Mouse (Mus musculus): ENCODE results near the gene Ctdnep1.
"Not testable (repeated sequence)": the region's sequence is repeated elsewhere in the genome, so short reads cannot be mapped to it uniquely, and the experiment has no call there.

The Ctdnep1 gene

DNA sequence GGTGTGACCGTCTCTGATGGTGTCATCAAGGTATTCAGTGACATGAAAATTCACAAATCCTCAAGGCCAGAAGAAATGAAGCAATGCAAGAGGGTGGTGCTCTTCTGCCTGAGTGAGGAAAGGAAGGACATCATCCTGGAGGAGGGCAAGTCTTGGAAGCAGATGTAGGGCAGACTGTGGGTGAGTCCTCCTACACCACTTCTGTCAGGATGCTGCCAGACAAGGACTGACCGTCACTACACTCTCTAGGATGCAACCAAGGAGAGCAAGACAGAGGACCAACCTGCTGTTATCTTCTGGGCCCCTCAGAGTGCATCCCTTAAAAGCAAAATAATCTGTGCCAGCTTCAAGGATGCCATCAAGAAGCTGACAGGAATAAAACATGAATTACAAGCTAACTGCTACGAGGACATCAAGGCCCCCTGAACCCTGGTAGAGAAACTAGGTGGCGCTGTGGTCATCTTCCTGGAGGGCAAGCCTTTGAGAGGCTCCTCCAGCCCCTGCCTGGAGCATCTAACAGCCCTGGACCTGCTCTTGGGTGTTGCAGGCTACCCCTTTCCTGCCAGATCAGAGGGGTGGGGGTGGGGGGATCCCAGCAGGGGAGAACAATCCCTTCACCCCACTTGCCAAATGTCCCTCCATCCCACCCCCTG lies 30.0 kb upstream of the Ctdnep1 start:
- DNase-seq (ENCODE audit: low spot score) = no peak

DNA sequence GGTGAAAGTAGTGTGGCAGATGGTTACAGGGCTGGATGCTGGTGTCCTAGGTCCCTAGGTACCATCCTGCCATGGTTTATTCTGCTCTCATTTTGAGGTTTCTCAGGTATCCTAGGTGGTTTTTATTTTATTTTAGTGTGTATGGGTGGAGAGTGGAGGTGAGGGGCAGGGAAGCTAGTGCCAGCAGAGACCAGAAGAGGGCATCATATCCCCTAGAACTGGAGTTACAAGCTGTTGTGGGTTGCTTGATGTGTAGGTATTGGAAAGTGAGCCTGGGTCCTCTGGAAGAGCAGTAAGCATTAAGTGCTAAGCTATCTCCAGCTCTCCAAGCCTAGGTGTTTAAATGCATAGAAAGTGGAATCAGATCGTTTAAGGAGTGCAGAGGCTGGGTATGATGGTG lies 28.7 kb upstream of the Ctdnep1 start:
- no peak for DNase-seq (ENCODE audit: low spot score)

DNA sequence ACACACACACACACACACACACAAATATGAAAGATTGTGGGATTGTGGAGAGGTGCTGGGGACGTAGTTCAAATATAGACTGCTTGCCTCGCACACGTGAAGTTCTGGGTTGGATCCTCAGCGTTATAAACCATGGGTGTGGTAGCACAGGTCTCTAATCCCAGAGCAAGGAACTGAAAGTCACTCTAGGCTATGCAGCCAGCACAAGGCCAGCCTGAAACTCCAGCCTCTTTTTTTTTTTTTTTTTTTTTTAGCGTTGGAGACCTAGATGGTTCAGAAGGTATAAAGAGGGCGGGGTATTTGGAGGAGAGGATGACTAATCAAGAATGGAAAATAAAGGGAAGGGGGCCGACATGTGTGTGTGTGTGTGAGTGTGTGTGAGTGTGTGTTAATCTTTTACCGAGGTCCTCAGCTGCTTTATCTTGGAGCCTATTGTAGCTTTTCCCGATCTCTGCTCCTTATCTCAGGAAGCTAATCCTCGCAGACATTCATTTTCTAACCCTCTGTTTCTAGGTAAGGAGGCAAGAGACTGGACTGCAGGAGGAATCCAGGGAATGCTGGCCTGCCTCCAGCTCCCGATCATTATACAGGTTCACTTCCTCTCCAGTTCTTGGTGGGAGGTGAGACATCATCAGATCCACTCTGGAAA lies 27.6 kb upstream of the Ctdnep1 start:
- no peak for DNase-seq (ENCODE audit: low spot score)

DNA sequence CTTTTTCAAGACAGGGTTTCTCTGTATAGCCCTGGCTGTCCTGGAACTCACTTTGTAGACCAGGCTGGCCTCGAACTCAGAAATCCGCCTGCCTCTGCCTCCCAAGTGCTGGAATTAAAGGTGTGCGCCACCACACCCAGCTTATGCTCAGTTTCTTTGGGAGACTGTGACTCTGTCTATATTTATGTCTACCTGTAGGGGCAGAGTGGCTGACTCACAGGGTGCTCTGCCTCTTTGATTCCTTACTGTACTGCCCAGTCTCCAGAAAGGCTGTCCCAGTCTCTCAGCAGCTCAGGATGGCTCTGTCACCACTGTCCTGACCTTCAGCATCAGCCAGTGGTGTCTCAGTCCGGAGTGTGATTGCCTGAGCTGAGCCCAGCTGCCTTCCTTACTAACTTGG lies 25.3 kb upstream of the Ctdnep1 start:
- DNase-seq (ENCODE audit: low spot score) = not testable (repeated sequence)

DNA sequence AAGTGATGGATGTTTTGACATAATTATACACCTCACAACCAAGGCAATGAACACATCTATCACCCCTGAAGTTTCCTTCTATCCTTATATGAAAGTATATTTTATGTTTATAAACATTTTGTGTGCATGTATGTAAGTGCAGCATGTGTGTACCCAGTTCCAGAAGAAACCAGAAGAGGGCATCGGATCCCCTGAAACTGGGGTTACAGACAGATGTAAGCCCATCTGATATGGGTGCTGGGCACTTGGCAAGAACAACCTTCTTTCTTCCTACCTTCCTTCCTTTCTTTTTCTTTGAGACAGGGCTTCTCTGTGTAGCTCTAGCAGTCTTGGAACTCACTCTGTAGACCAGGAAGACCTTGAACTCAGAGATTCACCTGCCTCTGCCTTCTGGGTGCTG lies 24.7 kb upstream of the Ctdnep1 start:
- no peak for DNase-seq (ENCODE audit: low spot score)

DNA sequence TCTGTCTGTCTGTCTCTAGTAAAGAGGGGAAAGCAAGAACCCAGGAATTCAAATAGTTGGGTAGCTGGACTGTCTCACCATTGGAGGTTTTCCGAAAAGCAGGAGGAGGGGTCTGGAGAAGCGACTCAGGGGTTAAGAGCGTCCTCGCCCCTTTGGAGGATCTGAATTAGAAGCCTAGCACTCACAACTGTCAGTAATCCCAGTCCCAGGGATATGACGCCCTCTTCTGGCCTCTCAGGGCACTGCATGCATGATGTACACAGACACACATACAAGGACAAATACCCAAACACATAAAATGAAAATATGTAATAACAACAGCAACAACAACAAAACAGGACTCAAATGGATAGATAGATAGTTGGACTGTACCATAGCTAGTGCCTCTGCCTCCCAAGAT lies 20.3 kb upstream of the Ctdnep1 start:
- DNase-seq (ENCODE audit: low spot score) = no peak

DNA sequence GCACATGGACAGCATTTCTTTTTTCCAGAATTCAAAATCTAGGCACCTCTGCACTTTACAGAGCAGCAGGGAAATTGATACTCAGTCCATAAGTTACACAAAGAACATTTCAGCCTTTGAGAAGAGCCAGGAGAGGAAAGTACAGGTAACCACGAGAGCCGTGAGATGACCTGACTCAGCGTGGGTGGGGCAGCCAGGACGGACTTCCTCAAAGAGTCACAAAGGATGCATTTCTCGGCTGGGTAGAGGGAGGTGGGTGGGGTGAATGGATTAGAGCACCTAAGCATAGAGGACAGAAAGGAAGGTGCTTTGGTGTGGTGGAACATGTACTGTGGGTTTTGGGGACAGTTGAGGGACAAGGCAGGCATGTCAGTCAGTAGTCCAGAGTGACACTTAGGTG lies 19.1 kb upstream of the Ctdnep1 start:
- DNase-seq (ENCODE audit: low spot score) = no peak

DNA sequence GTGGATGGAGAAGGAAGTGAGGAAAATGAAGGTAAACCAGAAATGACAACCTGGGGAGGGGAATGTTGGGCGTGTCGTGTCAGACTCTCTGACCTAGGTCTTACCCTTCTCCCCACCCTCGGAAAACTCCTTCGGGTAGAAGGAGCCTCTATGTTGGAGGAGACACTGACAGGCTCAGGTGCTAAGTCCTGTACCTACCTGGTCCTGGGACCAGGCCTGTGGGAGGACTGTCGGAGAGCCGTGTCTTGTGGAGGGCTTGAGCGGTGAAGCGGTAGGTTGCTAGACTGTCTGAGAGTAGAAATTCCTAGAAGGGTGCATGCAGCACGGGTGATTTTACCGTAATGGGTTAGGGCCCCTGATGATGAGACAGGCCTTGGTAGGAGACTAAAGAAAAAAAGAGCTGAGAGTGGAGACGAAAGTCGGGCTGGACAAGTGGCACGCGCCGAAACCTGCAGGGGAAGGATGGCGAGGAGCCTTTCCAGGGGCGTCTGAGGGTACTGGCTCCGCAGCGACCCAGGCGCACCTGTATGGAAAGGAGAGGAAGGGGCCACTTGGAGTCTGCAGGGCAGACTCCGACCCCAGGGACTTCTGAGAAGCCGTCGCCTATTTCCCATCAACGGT lies 16.2 kb upstream of the Ctdnep1 start, which contains the start of gene Cldn7:
Gene Cldn7, plus strand, starts transcription at position 130 of the 621 bp plus-strand sequence.
- DNase-seq (ENCODE audit: low spot score) = no peak

DNA sequence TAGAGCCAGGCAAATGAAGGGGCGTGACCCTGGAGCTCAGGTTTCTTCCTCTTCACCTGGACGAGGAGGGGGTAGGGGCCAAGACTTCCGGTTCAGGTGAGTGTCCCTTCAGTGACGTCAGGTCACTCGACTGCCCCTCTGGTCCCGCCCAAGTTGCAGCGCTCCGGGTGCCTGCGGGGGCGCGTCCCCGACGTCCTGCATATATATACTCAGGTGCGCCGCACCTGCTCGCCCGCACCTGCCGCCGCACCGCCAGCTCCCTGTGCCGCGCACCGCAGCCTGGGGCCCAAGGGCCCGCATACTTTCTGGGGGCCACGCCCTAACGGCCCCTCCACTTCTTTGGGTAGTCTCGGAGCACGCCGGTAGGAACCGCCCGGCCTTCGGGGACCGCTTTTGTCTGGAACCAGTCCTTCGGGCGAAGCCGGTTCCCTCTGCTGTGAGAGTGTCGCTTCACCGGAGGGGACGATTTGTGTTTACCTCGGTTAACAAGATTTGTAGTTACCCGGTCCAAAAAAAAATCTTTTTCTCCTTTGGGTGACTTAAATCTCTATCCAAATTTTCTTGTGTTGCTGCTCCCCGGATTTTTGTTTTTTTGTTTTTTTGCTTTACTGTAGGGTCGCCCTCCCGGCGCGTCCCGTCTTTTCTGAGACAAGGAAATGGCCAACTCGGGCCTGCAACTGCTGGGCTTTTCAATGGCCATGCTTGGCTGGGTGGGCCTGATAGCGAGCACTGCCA lies 15.5 kb upstream of the Ctdnep1 start:
- DNase-seq (ENCODE audit: low spot score) = no peak

DNA sequence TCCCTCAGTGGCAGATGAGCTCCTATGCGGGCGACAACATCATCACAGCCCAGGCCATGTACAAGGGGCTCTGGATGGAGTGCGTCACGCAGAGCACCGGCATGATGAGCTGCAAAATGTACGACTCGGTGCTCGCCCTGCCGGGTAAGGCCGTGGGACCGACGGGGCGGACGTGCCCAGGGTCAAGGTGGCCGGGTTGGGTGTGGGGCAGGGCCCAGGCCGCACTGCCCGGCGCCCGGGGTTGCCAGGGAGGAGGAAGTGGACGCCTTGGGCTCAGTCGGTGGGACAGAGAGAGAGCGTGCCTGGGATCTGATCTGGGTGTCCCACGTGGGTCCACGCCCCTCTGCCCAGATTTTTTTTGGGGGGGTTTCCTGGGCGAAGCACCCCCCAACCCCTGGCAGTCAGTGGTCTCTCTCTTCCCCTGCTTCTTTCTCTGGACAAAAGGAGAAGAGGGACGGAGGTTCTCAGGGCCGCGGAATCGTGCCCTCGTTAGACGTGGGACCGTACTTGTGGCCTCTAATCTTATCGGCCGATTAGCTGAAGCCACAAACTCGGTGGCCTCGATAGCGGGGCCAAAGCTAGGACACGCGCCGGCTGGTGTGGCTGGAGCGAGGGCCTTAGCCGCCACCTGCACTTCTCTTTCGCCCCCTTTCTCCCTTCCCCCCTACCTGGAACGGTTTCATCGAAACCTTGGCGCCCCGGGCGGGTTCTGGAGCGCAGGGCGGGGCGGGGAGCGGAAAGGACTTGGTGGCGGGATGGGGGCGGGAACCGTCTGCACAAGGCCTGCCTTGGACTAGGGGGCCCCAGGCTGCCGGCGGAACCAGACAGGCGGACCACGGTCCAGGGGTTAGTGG lies 14.7 kb upstream of the Ctdnep1 start:
- no peak for DNase-seq (ENCODE audit: low spot score)

DNA sequence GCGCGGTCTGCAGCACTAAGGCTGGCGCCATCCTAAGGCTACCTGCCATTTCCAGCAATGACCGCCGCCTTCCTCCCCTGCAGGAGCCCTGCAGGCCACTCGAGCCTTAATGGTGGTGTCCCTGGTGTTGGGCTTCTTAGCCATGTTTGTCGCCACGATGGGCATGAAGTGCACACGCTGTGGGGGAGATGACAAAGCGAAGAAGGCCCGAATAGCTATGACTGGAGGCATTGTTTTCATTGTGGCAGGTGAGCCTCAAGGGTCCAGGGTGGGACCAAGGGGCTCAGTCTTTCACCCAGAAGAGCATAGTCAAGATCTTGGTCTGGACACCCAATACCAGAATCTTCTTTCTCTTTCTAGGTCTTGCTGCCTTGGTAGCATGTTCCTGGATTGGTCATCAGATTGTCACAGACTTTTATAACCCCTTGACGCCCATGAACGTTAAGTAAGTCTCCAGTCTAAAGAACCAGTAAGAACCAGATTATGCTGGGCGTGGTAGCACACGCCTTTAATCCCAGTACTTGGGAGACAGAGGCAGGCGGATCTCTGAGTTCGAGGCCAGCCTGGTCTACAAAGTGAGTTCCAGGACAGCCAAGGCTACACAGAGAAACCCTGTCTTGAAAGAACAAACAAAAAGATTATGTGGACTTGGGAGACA lies 14.0 kb upstream of the Ctdnep1 start:
- no peak for DNase-seq (ENCODE audit: low spot score)

DNA sequence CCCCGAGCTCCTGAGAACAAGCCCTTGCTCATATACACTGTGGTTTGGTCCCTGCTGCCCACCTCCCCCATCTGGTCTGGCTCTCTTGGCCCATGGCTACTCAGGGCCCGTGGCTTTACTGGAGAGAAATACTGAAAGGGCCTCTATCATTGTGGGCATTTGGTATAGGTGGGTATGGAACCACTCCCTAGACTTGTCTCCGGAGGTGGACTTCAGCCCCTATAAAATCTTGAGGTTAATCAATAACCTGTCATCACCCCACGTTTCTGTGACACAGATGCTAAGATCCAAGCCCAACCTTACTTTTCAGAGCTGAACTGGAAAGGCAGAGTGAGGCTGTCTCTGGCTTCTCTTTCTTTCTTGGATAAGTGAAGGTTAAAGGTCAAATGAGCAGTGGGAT lies 12.2 kb upstream of the Ctdnep1 start:
- no peak for DNase-seq (ENCODE audit: low spot score)

DNA sequence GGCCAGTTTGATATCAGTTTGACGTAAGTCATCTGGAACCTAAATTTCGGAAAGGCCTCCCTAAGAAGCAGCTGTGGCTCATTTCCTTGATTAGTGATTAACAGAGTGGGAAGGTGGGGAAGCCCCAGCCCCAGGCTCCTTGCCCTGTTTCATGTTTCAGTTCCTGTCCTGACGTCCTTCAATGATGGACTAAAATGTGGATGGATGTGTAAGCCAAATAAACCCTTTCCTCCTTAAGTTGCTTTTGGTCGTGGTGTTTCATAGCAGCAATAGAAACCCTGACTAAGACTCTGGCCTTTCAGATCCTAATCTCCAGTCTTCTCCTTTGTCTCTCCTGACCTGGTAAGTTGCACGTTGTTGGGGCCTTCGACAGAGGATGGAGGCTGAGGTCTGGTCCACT lies 10.7 kb upstream of the Ctdnep1 start:
- no peak for DNase-seq (ENCODE audit: low spot score)

DNA sequence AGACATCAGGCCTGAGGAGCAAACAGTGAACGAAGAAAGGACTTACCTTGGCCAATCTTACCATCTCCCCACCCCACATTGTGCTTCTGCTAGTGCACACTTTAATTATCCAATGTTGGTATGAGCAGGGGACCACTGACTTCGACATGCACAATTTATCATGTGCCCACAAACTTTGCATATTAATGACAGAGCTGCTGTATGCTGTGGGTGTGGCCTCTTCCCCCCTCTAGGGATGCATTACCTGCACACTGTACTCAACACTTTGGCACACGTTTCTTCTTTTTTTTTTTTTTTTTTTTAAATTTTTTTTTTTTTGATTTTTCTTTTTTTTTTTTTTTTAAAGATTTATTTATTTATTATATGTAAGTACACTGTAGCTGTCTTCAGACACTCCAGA lies 10.2 kb upstream of the Ctdnep1 start:
- no peak for DNase-seq (ENCODE audit: low spot score)

DNA sequence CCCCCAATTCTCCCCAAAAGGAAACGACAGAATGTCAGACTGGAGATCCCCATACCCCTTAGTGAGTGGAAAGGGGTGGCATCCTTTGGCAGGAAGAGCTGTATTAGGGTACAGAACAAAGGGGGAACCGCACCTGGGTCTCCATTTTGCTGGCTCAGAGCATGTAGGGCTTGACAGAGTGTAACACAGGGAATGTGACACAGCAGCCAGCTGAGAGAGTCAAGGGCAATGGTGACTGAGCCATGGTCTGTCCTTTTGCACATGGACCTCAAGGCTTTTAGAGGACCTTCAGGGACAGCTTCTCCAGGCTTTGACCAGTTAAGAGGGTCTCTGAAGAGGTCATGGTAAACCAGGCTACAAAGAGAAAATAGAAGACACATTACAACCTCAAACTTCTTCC lies 6.0 kb upstream of the Ctdnep1 start:
- no peak for DNase-seq (ENCODE audit: low spot score)

DNA sequence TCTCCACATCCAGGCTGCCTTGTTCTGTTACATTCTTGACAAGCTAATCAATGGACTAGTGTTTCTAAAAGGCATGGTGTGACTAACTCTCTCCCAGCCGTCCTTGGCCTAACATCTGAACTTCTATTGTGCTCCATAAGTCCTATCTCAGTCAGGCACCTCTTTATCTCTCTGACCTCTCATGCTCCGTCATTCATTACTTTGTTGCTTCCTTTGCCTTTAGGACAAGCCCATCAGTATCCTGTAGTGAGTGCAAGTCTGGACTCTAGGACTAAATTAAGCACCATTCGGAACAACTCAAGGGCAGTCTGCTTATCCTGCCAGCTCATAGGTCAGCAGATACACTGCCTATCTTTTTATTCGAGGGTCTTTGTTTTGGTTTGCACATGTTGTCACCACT lies 4.7 kb upstream of the Ctdnep1 start:
- no peak for DNase-seq (ENCODE audit: low spot score)

DNA sequence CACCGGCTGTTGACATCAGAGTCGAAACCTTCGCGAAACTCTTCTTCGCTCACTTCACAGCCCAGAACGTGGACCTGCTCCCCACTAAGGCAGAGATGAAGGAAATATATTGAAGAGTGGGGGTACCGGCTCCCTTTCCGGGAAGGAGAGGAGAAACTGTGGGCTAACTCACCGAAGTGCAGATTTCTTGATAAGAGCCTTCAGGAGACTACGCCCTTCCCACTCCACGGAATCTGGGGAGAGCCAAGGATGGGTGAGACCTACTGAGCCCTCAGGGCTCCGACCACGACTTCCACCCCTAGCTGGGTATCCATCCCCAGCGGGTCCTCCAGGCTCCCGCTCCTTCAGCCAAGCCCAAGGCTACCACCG lies 1.1 kb upstream of the Ctdnep1 start:
- no peak for DNase-seq (ENCODE audit: low spot score)

DNA sequence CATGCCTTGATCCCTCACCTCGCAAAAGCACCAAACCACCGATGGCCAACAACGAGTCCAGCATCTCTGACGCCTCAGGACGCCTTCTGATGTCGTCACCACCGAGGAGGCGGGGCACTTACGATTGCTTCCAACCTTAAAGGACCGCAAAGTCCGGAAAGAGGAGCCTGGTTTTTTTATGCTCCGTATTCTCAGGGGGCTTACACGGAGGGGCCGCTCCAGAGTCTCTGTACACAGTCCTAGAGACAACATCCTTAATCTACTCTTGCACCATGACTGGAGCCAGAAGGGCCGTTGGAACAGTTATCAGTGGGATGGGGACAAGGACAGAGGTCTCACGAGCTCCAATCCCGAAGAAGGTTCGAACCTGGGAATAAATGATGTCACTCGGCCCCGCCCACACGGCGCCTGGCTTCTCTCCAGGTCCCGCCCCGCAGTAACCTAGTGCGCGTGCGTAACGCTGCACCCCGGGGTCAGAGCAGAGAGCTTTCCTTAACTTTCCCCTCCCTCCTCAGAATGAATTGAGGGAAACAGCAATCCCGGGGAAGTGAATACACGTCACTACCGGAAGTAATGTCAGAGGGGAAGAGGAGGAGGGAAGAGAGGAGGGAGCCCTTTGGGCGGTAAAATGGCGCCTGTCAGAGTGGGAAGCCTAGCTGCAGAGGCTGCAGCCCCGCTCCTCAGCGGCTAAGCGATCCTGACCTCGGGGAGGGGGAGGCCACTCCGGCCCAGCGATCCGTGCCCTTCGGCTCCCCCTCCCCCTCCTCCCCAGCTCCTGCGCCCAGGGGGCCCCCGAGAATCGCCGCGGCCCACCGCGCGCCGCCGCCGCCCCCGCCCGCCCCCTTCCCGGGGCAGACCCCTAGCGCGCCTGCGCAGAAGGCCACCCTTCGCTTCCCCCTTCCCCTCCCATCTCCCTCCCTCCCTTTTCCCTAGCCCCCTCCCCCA lies 488 bp upstream of the Ctdnep1 start:
- DNase-seq (ENCODE audit: low spot score) = peak; percentile 99

DNA sequence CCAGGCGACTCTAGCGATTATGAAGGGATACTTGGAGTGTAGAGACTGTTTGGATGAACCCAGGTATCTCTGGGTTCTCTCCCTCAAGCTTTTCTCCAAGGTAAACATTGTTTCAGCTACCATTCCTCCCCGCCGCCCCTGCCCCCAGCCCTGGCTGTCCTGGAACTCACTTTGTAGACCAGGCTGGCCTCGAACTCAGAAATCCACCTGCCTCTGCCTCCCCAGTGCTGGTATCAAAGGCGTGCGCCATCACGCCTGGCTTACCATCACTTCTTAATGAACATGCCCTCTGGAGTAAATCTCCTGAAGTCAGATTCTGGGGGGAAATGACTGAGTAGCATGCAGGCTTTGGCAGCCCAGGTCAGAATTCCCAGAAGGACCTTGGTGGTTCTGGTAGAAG lies 1.3 kb downstream of the Ctdnep1 start, which contains the start of gene Elp5:
Gene Elp5, minus strand, starts transcription at position 293 of the 400 bp plus-strand sequence.
- no peak for DNase-seq (ENCODE audit: low spot score)

DNA sequence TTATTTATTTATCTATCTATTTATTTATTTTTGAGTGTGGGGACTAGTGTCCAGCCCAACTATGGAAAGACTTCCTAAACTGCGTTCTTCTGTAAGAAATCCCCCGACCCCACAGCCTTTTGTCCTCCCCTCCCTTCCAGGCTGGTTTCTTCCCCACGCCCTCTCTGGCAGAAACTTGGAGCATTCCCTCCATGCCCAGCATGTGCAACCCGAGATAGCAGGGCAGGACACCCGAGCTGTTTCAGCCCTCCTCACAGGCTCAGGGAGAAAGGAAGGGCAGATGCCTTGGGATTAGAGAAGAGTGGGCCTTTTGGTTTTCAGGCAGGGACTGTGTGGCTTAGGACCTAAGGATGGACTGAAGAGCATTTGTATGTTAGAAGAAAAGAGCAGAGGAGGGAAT lies 1.9 kb downstream of the Ctdnep1 start:
- DNase-seq (ENCODE audit: low spot score) = no peak

Data from layer of hippocampus, adult 11-12 months (tissue).